Mouse (Mus musculus): Measurements from ENCODE around the gene Gm10643. TPM values are rescaled to one million over a fixed set of nuclear protein-coding genes. Genes with fewer than 3 reads are reported as not detected.

Gene Gm10643
- polyA plus RNA-seq, 1 experiment = 1.2 TPM

- no peak for TF ChIP-seq POLR2A (IDR thresholded peaks at IDR 0.05; ENCODE audit: low read depth, low read length)
- no peak for TF ChIP-seq CTCF (conservative IDR thresholded peaks at IDR 0.05; ENCODE audit: insufficient read depth, insufficient read length, low read depth, low read length)
- WGBS = 95% methylated on average over 5 of the region's 5 CpGs
- no peaks in the 10 kb centered on the region for H3K4me1 ChIP-seq (ENCODE audit: control insufficient read depth, insufficient read depth, low read length)
- no peaks in the 10 kb centered on the region for H3K36me3 ChIP-seq (ENCODE audit: control insufficient read depth, insufficient read depth, low read length)
- H3K27me3 ChIP-seq (replicated peaks; ENCODE audit: control insufficient read depth, insufficient read depth, low read length) = no peaks in the 10 kb centered on the region
- no peak for DNase-seq
- no peak overlapping the region for H3K27ac ChIP-seq (ENCODE audit: insufficient read depth, low read depth, low read length)
- no peak overlapping the region for H3K4me3 ChIP-seq (ENCODE audit: insufficient read depth, low read depth, low read length)
These were observed 11.7 kb downstream of the Gm10643 start for GRCm38 (mm10) chr8:84053229-84053628.

- TF ChIP-seq POLR2A (IDR thresholded peaks at IDR 0.05; ENCODE audit: low read depth, low read length) (no peak), CTCF (conservative IDR thresholded peaks at IDR 0.05; ENCODE audit: insufficient read depth, insufficient read length, low read depth, low read length) (no peak)
- no peaks in the 10 kb centered on the region for H3K4me1 ChIP-seq (ENCODE audit: control insufficient read depth, insufficient read depth, low read length)
- no peak overlapping the region for H3K4me3 ChIP-seq (ENCODE audit: insufficient read depth, low read depth, low read length)
- no peak for DNase-seq
- no peaks in the 10 kb centered on the region for H3K36me3 ChIP-seq (ENCODE audit: control insufficient read depth, insufficient read depth, low read length)
- no peak overlapping the region for H3K27ac ChIP-seq (ENCODE audit: insufficient read depth, low read depth, low read length)
- H3K27me3 ChIP-seq (replicated peaks; ENCODE audit: control insufficient read depth, insufficient read depth, low read length) = no peaks in the 10 kb centered on the region
- WGBS = 79% methylated on average over 3 of the region's 3 CpGs
These were observed 12.2 kb downstream of the Gm10643 start for GRCm38 (mm10) chr8:84052746-84053145.

- Histone ChIP-seq H3K27me3 (replicated peaks; ENCODE audit: control insufficient read depth, insufficient read depth, low read length) (no peaks in the 10 kb centered on the region), H3K36me3 (ENCODE audit: control insufficient read depth, insufficient read depth, low read length) (no peaks in the 10 kb centered on the region), H3K4me1 (ENCODE audit: control insufficient read depth, insufficient read depth, low read length) (no peaks in the 10 kb centered on the region), H3K27ac (ENCODE audit: insufficient read depth, low read depth, low read length) (no peak overlapping the region), H3K4me3 (ENCODE audit: insufficient read depth, low read depth, low read length) (no peak overlapping the region)
- TF ChIP-seq CTCF (conservative IDR thresholded peaks at IDR 0.05; ENCODE audit: insufficient read depth, insufficient read length, low read depth, low read length) = no peak
- TF ChIP-seq POLR2A (IDR thresholded peaks at IDR 0.05; ENCODE audit: low read depth, low read length) = no peak
- 74% methylated on average over 5 of the region's 5 CpGs for whole genome bisulfite sequencing
- no peak for DNase-seq
These were observed 16.8 kb downstream of the Gm10643 start for GRCm38 (mm10) chr8:84048171-84048570.

- Histone ChIP-seq H3K27ac (ENCODE audit: insufficient read depth, low read depth, low read length) (no peak overlapping the region), H3K4me3 (ENCODE audit: insufficient read depth, low read depth, low read length) (no peak overlapping the region), H3K27me3 (replicated peaks; ENCODE audit: control insufficient read depth, insufficient read depth, low read length) (no peaks in the 10 kb centered on the region), H3K36me3 (ENCODE audit: control insufficient read depth, insufficient read depth, low read length) (no peaks in the 10 kb centered on the region), H3K4me1 (ENCODE audit: control insufficient read depth, insufficient read depth, low read length) (no peaks in the 10 kb centered on the region)
- TF ChIP-seq CTCF (conservative IDR thresholded peaks at IDR 0.05; ENCODE audit: insufficient read depth, insufficient read length, low read depth, low read length) (no peak), POLR2A (IDR thresholded peaks at IDR 0.05; ENCODE audit: low read depth, low read length) (no peak)
- 90% methylated on average over 3 of the region's 3 CpGs for WGBS
- DNase-seq = no peak
These were observed 18.4 kb downstream of the Gm10643 start for GRCm38 (mm10) chr8:84046505-84046904.

- Histone ChIP-seq H3K36me3 (ENCODE audit: control insufficient read depth, insufficient read depth, low read length) (no peaks in the 10 kb centered on the region), H3K27me3 (replicated peaks; ENCODE audit: control insufficient read depth, insufficient read depth, low read length) (no peaks in the 10 kb centered on the region), H3K27ac (ENCODE audit: insufficient read depth, low read depth, low read length) (no peak within 1 kb of the TSS), H3K4me3 (ENCODE audit: insufficient read depth, low read depth, low read length) (no peak within 1 kb of the TSS), H3K4me1 (ENCODE audit: control insufficient read depth, insufficient read depth, low read length) (no peaks in the 10 kb centered on the region)
- 41% methylated on average over 9 of the region's 9 CpGs for WGBS
- no peak for DNase-seq
- TF ChIP-seq CTCF (conservative IDR thresholded peaks at IDR 0.05; ENCODE audit: insufficient read depth, insufficient read length, low read depth, low read length) (no peak), POLR2A (IDR thresholded peaks at IDR 0.05; ENCODE audit: low read depth, low read length) (no peak)
These were observed 20.0 kb downstream of the Gm10643 start, which contains the start of gene Rln3 for GRCm38 (mm10) chr8:84044900-84045299. Gene Rln3 (minus strand): TSS chr8:84045000.

- H3K27me3 ChIP-seq (replicated peaks; ENCODE audit: control insufficient read depth, insufficient read depth, low read length) = no peaks in the 10 kb centered on the region
- no peaks in the 10 kb centered on the region for H3K4me1 ChIP-seq (ENCODE audit: control insufficient read depth, insufficient read depth, low read length)
- TF ChIP-seq POLR2A (IDR thresholded peaks at IDR 0.05; ENCODE audit: low read depth, low read length) (no peak), CTCF (conservative IDR thresholded peaks at IDR 0.05; ENCODE audit: insufficient read depth, insufficient read length, low read depth, low read length) (no peak)
- H3K4me3 ChIP-seq (ENCODE audit: insufficient read depth, low read depth, low read length) = no peak overlapping the region
- 40% methylated on average over 7 of the region's 7 CpGs for WGBS
- no peak overlapping the region for H3K27ac ChIP-seq (ENCODE audit: insufficient read depth, low read depth, low read length)
- no peaks in the 10 kb centered on the region for H3K36me3 ChIP-seq (ENCODE audit: control insufficient read depth, insufficient read depth, low read length)
- DNase-seq = no peak
These were observed 20.8 kb downstream of the Gm10643 start for GRCm38 (mm10) chr8:84044103-84044502.

GRCm38 (mm10) chr8:84042948-84043342 is 22.0 kb downstream of the Gm10643 start:
- Histone ChIP-seq H3K4me3 (ENCODE audit: insufficient read depth, low read depth, low read length) (no peak overlapping the region), H3K36me3 (ENCODE audit: control insufficient read depth, insufficient read depth, low read length) (no peaks in the 10 kb centered on the region), H3K27ac (ENCODE audit: insufficient read depth, low read depth, low read length) (no peak overlapping the region), H3K27me3 (replicated peaks; ENCODE audit: control insufficient read depth, insufficient read depth, low read length) (no peaks in the 10 kb centered on the region), H3K4me1 (ENCODE audit: control insufficient read depth, insufficient read depth, low read length) (no peaks in the 10 kb centered on the region)
- TF ChIP-seq CTCF (conservative IDR thresholded peaks at IDR 0.05; ENCODE audit: insufficient read depth, insufficient read length, low read depth, low read length) = no peak
- no peak for TF ChIP-seq POLR2A (IDR thresholded peaks at IDR 0.05; ENCODE audit: low read depth, low read length)
- WGBS = 55% methylated on average over 12 of the region's 12 CpGs
- DNase-seq = no peak
